Mouse (Mus musculus) stomach, embryonic 14.5 days (tissue): ENCODE data around the gene Syt8. TPM values are rescaled to one million over a fixed set of nuclear protein-coding genes. Genes with fewer than 3 reads are reported as not detected.

Experiments
- ATAC-seq: fragments of 200-750 bp; cut with Nextera tagmentation; 2 replicates; pipeline ENCODE4 v1.8.0; 2017; ENCODE audit warnings: low read depth, moderate TSS enrichment; ENCODE audit not compliant: insufficient number of reproducible peaks, insufficient read depth, low FRiP score
- H3K27ac ChIP-seq: fragments of 300-500 bp; sonication (generic); 2 replicates; pipeline ENCODE4 v1.5.1; 2014; ENCODE audit warnings: mild to moderate bottlenecking, low read length, moderate library complexity, mixed read lengths
- H3K27me3 ChIP-seq: fragments of 300-500 bp; sonication (generic); 2 replicates; pipeline ENCODE4 v1.6.1; 2014; ENCODE audit warnings: low read length, control low read depth, mixed read lengths; ENCODE audit not compliant: control insufficient read depth, insufficient read depth
- H3K36me3 ChIP-seq: fragments of 300-500 bp; sonication (generic); 2 replicates; pipeline ENCODE4 v1.6.1; 2014; ENCODE audit warnings: mild to moderate bottlenecking, control low read depth, low read length, moderate library complexity, mixed read lengths; ENCODE audit not compliant: control insufficient read depth, insufficient read depth
- H3K4me1 ChIP-seq: fragments of 300-500 bp; sonication (generic); 2 replicates; pipeline ENCODE4 v1.6.1; 2014; ENCODE audit warnings: low read length, control low read depth, mixed read lengths; ENCODE audit not compliant: control insufficient read depth, insufficient read depth
- H3K4me2 ChIP-seq: fragments of 300-500 bp; sonication (generic); replicated peaks from 2 replicates; pipeline ENCODE4 v1.6.1; 2014; ENCODE audit warnings: low read depth, low read length, control low read depth
- H3K4me3 ChIP-seq: fragments of 300-500 bp; sonication (generic); 2 replicates; pipeline ENCODE4 v1.5.1; 2014; ENCODE audit warnings: low read depth, low read length, control low read depth
- H3K9ac ChIP-seq: fragments of 300-500 bp; sonication (generic); replicated peaks from 2 replicates; pipeline ENCODE4 v1.6.1; 2014; ENCODE audit warnings: low read depth, mild to moderate bottlenecking, control low read depth, low read length, moderate library complexity, mixed read lengths
- H3K9me3 ChIP-seq: fragments of 300-500 bp; sonication (generic); 2 replicates; pipeline ENCODE4 v1.6.1; 2016; ENCODE audit warnings: low read depth, low read length, control low read depth; ENCODE audit not compliant: control insufficient read depth
- WGBS: fragments of 180-500 bp; shearing (Covaris S2); extraction: QIAGEN DNeasy Blood & Tissue Kit; methylation state at CpG from one replicate; pipeline ENCODE4 v1.1.7; 2014; 5-methylcytosine and 5-hydroxymethylcytosine counted together
- polyA plus RNA-seq: library from polyadenylated mRNA; unstranded; fragments of >200 nt; fragmentation: Nextera tagmentation; extraction: Ambion mirVana; gene quantifications from 2 replicates; pipeline ENCODE4 v1.2.1, GENCODE M21; 2014

Syt8 gene
- polyA plus RNA-seq, 1 experiment from 2014 or later = 4.8 TPM

- H3K9me3 ChIP-seq = no peaks in the 10 kb centered on the region
- H3K4me3 ChIP-seq = no peak overlapping the region
- WGBS = 11% methylated on average over 6 of the region's 6 CpGs
- peaks cover 15% of the 10 kb centered on the region for H3K36me3 ChIP-seq
- H3K4me2 ChIP-seq = peak overlapping the region; percentile 53
- no peak for ATAC-seq
- H3K27me3 ChIP-seq = no peaks in the 10 kb centered on the region
- H3K27ac ChIP-seq = peak overlapping the region; percentile 97
- peaks cover 64% of the 10 kb centered on the region for H3K4me1 ChIP-seq
- H3K9ac ChIP-seq = peak overlapping the region; percentile 40; the same call in 1 of the 2 replicates
Observed at GRCm38 (mm10) chr7:142482256-142482609, 47.6 kb downstream of the Syt8 start.

GRCm38 (mm10) chr7:142483136-142483535 is 48.5 kb downstream of the Syt8 start:
- H3K9me3 ChIP-seq = no peaks in the 10 kb centered on the region
- no peak overlapping the region for H3K4me3 ChIP-seq
- 0 out of 2 replicates have a peak overlapping the region, but pooled peaks have one; percentile 53 for H3K4me2 ChIP-seq
- WGBS = 19% methylated on average over 11 of the region's 11 CpGs
- peaks cover 17% of the 10 kb centered on the region for H3K36me3 ChIP-seq
- peaks cover 69% of the 10 kb centered on the region for H3K4me1 ChIP-seq
- no peak overlapping the region; the same call in 1 of the 2 replicates for H3K9ac ChIP-seq
- ATAC-seq = peak; percentile 70
- peak overlapping the region; percentile 97 for H3K27ac ChIP-seq
- no peaks in the 10 kb centered on the region for H3K27me3 ChIP-seq

- Histone ChIP-seq H3K9ac (no peak overlapping the region), H3K27me3 (no peaks in the 10 kb centered on the region), H3K4me1 (peaks cover 65% of the 10 kb centered on the region), H3K9me3 (no peaks in the 10 kb centered on the region), H3K4me3 (no peak overlapping the region), H3K36me3 (peaks cover 30% of the 10 kb centered on the region), H3K27ac (peak overlapping the region; percentile 97; the same call in 1 of the 2 replicates), H3K4me2 (no peak overlapping the region)
- 77% methylated on average over 12 of the region's 12 CpGs for WGBS
- ATAC-seq = no peak
Observed at GRCm38 (mm10) chr7:142484780-142485179, 50.1 kb downstream of the Syt8 start.

- Histone ChIP-seq H3K9ac (peak overlapping the region; percentile 49), H3K36me3 (peaks cover 50% of the 10 kb centered on the region), H3K27me3 (no peaks in the 10 kb centered on the region), H3K4me1 (peaks cover 48% of the 10 kb centered on the region), H3K27ac (peak overlapping the region; percentile 77), H3K4me2 (no peak overlapping the region), H3K9me3 (no peaks in the 10 kb centered on the region), H3K4me3 (no peak overlapping the region)
- WGBS = 52% methylated on average over 8 of the region's 8 CpGs
- no peak for ATAC-seq
Observed at GRCm38 (mm10) chr7:142486751-142487162, 52.1 kb downstream of the Syt8 start.

- Histone ChIP-seq H3K9me3 (no peaks in the 10 kb centered on the region), H3K36me3 (peaks cover 56% of the 10 kb centered on the region), H3K9ac (peak overlapping the region; percentile 49), H3K4me2 (peak overlapping the region; percentile 10; the same call in 1 of the 2 replicates), H3K27me3 (no peaks in the 10 kb centered on the region), H3K4me1 (peaks cover 46% of the 10 kb centered on the region), H3K27ac (peak overlapping the region; percentile 77), H3K4me3 (no peak overlapping the region)
- WGBS = 13% methylated on average over 9 of the region's 9 CpGs
- 0 out of 2 replicates have a peak, but pooled peaks have one; percentile 19 for ATAC-seq
Observed at GRCm38 (mm10) chr7:142487341-142487859, 52.8 kb downstream of the Syt8 start.

GRCm38 (mm10) chr7:142488053-142488452 is 53.4 kb downstream of the Syt8 start:
- no peaks in the 10 kb centered on the region for H3K9me3 ChIP-seq
- ATAC-seq = no peak
- peak overlapping the region; percentile 77; the same call in 1 of the 2 replicates for H3K27ac ChIP-seq
- no peak overlapping the region for H3K4me3 ChIP-seq
- H3K4me1 ChIP-seq = peaks cover 42% of the 10 kb centered on the region
- WGBS = 63% methylated on average over 3 of the region's 3 CpGs
- peaks cover 57% of the 10 kb centered on the region for H3K36me3 ChIP-seq
- H3K4me2 ChIP-seq = no peak overlapping the region
- H3K27me3 ChIP-seq = no peaks in the 10 kb centered on the region
- H3K9ac ChIP-seq = no peak overlapping the region

Other genes starting within 250 kb of the Syt8 start
- not detected in 2 replicates for gene Gm10153, start 244.5 kb upstream of the Syt8 start, polyA plus RNA-seq
- not detected in 2 replicates for gene Krtap5-3, start 233.5 kb upstream of the Syt8 start, polyA plus RNA-seq
- not detected in 2 replicates for gene Gm7579, start 223.0 kb upstream of the Syt8 start, polyA plus RNA-seq
- gene Krtap5-5, start 204.9 kb upstream of the Syt8 start, polyA plus RNA-seq = not detected in 2 replicates
- not detected in 2 replicates for gene Gm40460, start 193.8 kb upstream of the Syt8 start, polyA plus RNA-seq
- gene Gm2431, start 176.5 kb upstream of the Syt8 start, polyA plus RNA-seq = not detected in 2 replicates
- not detected in 2 replicates for gene Gm4559, start 160.5 kb upstream of the Syt8 start, polyA plus RNA-seq
- not detected in 2 replicates for gene Krtap5-1, start 137.7 kb upstream of the Syt8 start, polyA plus RNA-seq
- gene Krtap5-4, start 131.3 kb upstream of the Syt8 start, polyA plus RNA-seq = not detected in 2 replicates
- gene Ifitm10, start 61.1 kb upstream of the Syt8 start, polyA plus RNA-seq = 1.2 and 2.5 TPM in 2 replicates
- gene Gm49369, start 52.2 kb upstream of the Syt8 start, polyA plus RNA-seq = not detected in 2 replicates
- 267 and 273 TPM in 2 replicates for gene Ctsd, start 46.8 kb upstream of the Syt8 start, polyA plus RNA-seq
- 4.6 and 5.8 TPM in 2 replicates for gene Tnni2, start 7.0 kb downstream of the Syt8 start, polyA plus RNA-seq
- 194 and 211 TPM in 2 replicates for gene Lsp1, start 26.0 kb downstream of the Syt8 start, polyA plus RNA-seq
- 2.2 and 2.6 TPM in 2 replicates for gene Tnnt3, start 64.0 kb downstream of the Syt8 start, polyA plus RNA-seq
- 32.6 and 35.6 TPM in 2 replicates for gene Mrpl23, start 97.8 kb downstream of the Syt8 start, polyA plus RNA-seq
- 1,256 and 1,341 TPM in 2 replicates for gene Igf2, start 232.0 kb downstream of the Syt8 start, polyA plus RNA-seq
- not detected in 2 replicates for gene Gm49394, start 235.1 kb downstream of the Syt8 start, polyA plus RNA-seq